Mouse (Mus musculus): ENCODE results near the gene Map7d3. TPM values are rescaled to one million over a fixed set of nuclear protein-coding genes. Genes with fewer than 3 reads are reported as not detected.

Gene Map7d3
- total RNA-seq (2015; ENCODE audit: low replicate concordance) (1.3 TPM in 1 of 2 replicates, not detected in the other), total RNA-seq (2017; ENCODE audit: low replicate concordance) (0.77 TPM in 1 of 2 replicates, not detected in the other)

GRCm38 (mm10) chrX:56821765-56822603 is at the start of gene Map7d3:
Gene Map7d3, minus strand, starts transcription at chrX:56822326.
- ATAC-seq (replicated peaks; ENCODE audit: low FRiP score, poor library complexity, severe bottlenecking): no peak

- ATAC-seq (replicated peaks; ENCODE audit: low FRiP score, poor library complexity, severe bottlenecking): no peak
Measured at GRCm38 (mm10) chrX:56869863-56870262, 47.7 kb upstream of the Map7d3 start, which contains the start of gene Adgrg4. Gene Adgrg4, plus strand, starts transcription at chrX:56870163.

- ATAC-seq (replicated peaks; ENCODE audit: low FRiP score, poor library complexity, severe bottlenecking): no peak
Measured at GRCm38 (mm10) chrX:56841255-56841654, 19.1 kb upstream of the Map7d3 start.

GRCm38 (mm10) chrX:56839369-56839768 is 17.2 kb upstream of the Map7d3 start:
- no peak for ATAC-seq (replicated peaks; ENCODE audit: low FRiP score, poor library complexity, severe bottlenecking)

DNA sequence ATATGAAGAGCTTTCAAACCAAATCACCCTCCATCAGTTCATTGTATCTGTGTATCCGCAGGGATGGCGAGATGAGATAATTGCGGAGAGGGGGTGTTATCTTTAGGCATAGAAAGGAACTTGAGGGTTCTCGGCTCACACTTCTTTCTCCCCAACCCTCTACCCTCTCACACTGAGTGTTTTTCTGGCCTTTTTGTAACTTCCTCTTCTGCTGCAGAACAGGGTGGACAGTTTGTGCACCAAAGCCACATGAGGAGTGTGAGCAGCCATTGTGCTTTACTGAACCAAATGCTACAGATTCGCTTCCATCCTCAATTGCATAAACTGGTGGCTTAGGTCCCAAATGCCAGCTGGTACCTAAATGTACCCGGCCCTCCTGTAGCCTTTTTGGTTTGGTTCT is 13.7 kb upstream of the Map7d3 start:
- no peak for ATAC-seq (replicated peaks; ENCODE audit: low FRiP score, poor library complexity, severe bottlenecking)

DNA sequence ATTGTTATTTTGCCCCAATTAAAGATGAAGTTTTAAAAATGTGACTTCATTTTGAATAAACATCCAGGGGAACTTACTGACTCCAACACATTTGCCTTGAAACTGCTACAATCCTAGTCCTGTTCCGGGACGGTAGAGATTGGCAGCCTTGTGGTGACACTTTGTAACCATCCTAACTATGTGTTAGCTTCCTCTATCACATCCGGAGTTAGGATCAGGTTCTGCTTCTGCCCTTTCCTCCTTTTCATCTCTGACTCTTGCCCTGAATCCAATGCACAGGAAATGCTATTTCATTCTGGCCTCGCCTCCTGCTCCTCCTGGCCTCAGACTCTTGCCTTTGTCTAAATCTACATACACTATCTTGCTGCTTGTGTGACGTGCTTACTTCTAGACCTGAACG is 5.4 kb upstream of the Map7d3 start:
- ATAC-seq (replicated peaks; ENCODE audit: low FRiP score, poor library complexity, severe bottlenecking): no peak

DNA sequence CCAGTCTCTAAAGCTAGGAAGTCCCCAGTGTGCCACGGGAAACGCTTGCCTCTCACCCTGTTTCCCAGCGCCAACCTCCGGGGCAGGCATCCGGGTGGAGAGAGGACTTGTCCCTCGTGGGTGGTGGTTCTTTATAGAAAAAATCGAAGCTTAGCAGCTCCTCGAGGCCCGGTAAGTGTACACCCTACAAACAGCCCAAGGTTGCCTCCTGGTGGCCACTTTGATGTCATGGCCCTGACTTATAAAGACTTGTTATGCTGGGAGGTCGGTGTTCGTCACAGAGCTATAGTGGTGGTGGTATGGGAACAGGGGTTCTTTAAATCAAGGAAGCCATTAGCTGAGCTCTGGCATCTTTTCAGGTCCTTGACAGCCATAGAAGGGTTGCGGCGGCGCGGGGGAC is 30.9 kb downstream of the Map7d3 start:
- no peak for ATAC-seq (replicated peaks; ENCODE audit: low FRiP score, poor library complexity, severe bottlenecking)

- ATAC-seq (replicated peaks; ENCODE audit: low FRiP score, poor library complexity, severe bottlenecking): no peak
Measured at GRCm38 (mm10) chrX:56790591-56790990, 31.5 kb downstream of the Map7d3 start.

DNA sequence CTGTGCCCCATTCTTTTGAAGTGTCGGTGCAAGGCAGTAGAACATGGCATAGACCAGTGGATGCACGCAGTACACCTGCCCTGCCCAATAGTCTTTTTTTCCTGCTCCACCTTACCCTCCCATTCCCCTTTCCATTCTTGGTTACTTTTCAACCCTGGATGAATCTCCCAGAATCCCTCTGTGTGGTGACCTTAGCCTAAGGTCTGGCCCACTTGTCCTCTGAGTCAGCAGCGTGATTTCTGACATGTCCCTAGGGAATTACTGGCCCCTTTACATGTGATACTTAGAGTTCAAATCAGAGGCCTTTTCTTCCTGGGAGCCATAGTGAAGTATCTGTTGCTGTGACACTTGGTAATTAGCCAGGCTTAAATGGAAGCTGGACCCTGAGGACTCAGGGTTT is 34.6 kb downstream of the Map7d3 start:
- no peak for ATAC-seq (replicated peaks; ENCODE audit: low FRiP score, poor library complexity, severe bottlenecking)

DNA sequence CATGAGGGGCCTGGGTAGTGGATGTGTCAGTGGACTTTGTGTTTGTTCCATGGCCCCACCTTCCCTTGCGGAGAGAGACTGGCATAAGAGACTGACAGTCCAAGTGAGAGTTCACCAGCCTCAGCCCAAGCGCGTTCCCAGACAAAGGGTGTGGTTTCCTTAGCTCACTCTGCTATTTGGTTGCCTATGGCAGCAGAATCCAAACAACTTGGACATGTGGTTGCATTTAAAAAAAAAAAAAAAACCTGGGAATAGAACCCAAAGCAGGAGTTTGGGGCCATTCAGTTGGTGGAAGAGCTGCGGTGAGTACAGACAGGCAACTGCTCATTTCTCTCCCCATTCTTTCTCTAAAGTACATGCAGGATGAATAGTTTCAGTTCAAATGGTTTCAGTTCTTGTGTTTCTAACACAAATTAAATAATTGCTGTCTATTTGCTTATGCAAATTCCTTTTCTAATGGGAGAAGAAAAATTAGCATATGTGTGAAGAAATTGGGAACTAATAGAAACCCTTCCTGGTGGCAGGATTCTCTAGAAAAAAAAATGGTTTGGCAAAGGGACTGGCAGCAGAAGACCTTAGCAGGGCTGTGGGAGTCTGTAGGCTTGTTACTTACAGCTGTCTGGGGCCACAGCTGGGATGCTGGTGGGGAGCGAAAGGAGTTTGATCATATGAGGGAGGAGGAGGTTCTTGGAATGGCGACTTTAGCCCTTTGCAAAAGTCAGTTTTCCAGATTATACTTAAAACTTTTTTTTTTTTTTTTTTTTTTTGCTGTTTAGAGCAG is 35.7 kb downstream of the Map7d3 start:
- ATAC-seq (replicated peaks; ENCODE audit: low FRiP score, poor library complexity, severe bottlenecking): no peak

DNA sequence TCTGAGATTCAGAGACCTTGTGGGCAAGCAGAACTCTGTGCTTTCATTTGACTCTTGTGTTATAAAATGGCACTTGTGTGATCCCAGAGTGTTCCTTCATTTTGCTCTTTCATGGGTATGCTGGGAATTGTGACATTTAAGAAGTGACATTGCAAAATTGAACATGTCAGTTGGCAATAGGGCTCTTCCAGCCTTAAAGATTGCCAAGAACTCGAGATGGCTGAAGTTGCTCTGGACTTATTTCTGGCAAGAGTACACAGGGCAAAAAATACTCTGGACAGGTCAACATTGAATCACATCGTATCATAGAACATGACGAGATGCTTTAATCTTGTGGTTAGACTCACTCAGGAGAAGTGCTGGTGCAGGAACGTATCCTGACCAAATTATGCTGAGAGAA is 48.8 kb downstream of the Map7d3 start:
- no peak for ATAC-seq (replicated peaks; ENCODE audit: low FRiP score, poor library complexity, severe bottlenecking)

DNA sequence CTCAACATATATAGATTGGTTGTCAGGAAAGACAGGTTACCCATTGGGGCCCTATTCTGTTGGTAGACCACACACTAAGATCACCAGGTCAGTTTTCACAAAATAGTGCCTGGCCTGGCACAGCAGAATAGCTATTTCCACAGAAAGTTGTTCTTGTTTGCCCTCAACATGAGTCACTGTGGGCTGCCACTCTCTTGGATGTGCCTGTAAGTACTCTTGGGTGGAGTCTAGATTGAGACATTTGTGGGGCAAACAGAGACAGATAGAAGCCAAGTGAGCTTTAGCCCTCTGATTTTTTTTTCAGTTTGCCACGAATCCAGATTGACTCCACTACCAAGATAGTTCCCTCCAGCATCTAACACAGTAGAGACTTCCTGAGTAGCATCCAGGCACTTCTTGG is 50.4 kb downstream of the Map7d3 start:
- no peak for ATAC-seq (replicated peaks; ENCODE audit: low FRiP score, poor library complexity, severe bottlenecking)

GRCm38 (mm10) chrX:56769838-56770237 is 52.3 kb downstream of the Map7d3 start:
- ATAC-seq (replicated peaks; ENCODE audit: low FRiP score, poor library complexity, severe bottlenecking): no peak

DNA sequence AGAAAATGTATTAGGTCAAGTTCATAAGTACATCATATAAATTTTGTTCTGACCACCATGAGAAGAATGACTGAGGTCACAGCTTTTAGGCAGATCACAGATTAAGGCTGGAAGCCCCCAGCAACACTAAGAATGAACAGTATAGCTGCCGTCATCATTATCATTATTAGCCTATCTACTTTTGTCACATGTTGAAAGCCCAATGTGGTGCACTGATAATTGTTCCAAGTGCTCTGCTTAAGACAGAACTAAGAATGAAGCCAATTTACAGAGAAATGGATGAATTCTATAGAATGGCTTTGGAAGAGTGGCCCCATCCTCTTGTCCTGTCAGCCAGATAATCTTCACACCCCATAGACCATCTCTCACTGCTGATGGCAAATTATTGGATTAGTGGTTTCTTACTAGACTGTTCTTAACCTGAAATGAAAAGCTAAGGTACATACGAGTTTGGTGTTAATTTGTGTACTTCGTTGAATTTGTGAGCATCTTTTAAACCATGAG is 61.8 kb downstream of the Map7d3 start:
- ATAC-seq (replicated peaks; ENCODE audit: low FRiP score, poor library complexity, severe bottlenecking): no peak

DNA sequence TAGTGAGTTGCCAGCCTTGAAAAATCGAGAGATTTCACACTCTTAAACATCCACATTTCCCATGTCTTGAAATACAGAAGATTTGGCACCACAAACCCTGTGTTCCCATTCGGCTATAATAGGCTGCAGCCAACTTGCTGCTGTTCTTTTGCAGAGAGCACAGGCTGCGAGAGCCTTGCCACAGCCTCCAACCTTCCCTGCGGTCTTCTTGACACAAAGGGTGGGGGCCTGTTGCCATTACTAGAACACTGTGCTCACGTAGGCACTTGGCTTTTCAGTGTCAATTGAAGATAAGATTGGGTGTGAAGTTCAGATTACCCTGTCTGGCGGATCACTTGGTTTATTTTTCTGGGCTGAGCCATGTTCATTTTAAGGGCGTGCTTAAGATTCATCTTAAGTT is 65.8 kb downstream of the Map7d3 start:
- ATAC-seq (replicated peaks; ENCODE audit: low FRiP score, poor library complexity, severe bottlenecking): no peak

GRCm38 (mm10) chrX:56755646-56756045 is 66.5 kb downstream of the Map7d3 start:
- no peak for ATAC-seq (replicated peaks; ENCODE audit: low FRiP score, poor library complexity, severe bottlenecking)

DNA sequence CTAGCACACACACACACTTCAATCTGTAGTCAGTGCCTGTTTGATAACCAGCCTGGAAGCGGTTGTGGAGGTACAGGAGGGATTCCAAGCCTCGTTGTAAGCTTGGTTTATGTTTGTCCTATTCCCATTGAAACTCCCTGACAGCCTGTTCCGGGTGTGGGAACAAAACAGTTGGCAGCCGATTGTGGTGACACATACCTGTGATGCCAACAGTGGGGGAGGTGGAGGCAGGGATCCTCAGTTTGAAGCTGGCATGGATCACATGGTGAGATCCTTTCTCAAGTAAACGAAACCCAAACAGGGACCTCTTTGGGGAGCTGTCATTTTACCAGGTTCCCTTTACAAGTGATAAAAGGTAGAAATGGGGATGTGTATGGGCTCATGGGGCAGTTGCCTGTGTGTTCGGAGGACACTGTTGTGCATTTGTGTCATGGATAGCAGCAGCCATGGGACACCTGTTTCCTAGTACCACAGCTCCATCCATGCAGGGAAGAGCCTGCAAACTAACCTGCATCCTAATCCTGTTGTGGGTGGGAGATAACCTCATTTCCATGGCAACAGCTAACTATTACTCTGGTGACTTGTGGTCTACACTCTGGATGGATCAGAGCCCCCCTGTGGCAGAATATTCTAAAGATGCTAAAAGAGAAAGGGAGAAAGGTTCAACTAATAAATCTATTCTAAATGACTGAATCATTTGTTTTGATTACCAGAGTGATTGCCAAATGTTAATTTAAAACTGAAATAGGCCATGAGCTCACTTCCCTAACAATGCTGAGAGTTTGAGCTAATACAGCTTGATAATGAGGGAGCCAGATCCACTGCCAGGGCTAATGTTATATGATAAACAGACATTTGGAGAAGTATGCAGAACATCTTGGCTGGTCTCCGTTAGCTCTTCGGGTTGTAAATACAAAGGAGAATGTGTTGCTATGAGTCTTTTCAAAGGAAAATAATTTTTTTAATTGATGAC is 68.5 kb downstream of the Map7d3 start:
- no peak for ATAC-seq (replicated peaks; ENCODE audit: low FRiP score, poor library complexity, severe bottlenecking)

- no peak for ATAC-seq (replicated peaks; ENCODE audit: low FRiP score, poor library complexity, severe bottlenecking)
Measured at GRCm38 (mm10) chrX:56752144-56752543, 70.0 kb downstream of the Map7d3 start.

DNA sequence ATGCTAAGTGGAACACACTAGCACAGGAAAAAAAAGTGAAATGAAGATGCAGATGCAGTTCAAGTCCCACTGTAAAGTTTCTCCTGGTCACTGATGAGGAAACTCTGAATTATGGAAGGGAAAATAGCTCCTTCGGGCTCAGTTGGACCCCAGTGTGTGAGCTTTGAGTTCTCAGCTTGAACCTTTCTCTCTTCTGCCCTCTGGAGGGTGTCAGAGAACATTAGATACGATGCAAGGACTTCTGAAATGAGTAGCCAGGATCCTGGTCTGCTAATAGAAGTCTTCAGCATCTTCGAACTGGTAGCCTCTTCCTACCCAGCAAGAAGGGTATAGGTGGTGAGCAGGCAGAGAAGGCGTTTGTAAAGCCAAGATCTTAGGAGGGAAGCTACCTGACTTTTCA is 70.6 kb downstream of the Map7d3 start:
- ATAC-seq (replicated peaks; ENCODE audit: low FRiP score, poor library complexity, severe bottlenecking): no peak

All from erythroid progenitor cell, adult 5-6 weeks (primary cell).